Comparison of ENCODE assay signal across 9 mouse cellular contexts in genomic region chr7:54835911-54836352, GRCm38 (mm10). TPM values are rescaled to one million over a fixed set of nuclear protein-coding genes. Genes with fewer than 3 reads are reported as not detected.
DNase-seq lines count a peak whose midpoint lies in the region; ATAC-seq and TF ChIP-seq lines count a peak whose summit lies in the region.
"Had no signal": no experiment of that assay in that cellular context is flagged by ENCODE, and none has a peak within 500 bp of the region (broad histone marks: within the 10 kb centered on the region; RNA-seq: fewer than 3 reads in every experiment).

No protein-coding gene starts in this region.

- intact Hi-C loops in heart, postnatal 25 days (cut with DNase I) = no loop called here

- 7% methylated on average over 13 of the region's 13 CpGs for WGBS in heart, embryonic 16.5 days
- 3% methylated on average over 13 of the region's 13 CpGs for WGBS in heart, postnatal 0 days

- peak overlapping the region; percentile 64 for H3K9ac ChIP-seq in heart, embryonic 16.5 days (ENCODE audit: low read length)
- no peak overlapping the region for H3K9ac ChIP-seq in heart, postnatal 0 days (replicated peaks; ENCODE audit: low read depth, low read length)

- H3K4me3 ChIP-seq in heart, embryonic 16.5 days (ENCODE audit: low read length) = peak overlapping the region; percentile 52
- peak overlapping the region; percentile 38 for H3K4me3 ChIP-seq in heart, postnatal 0 days (ENCODE audit: low read depth, low read length)

- H3K36me3 ChIP-seq in heart, embryonic 16.5 days (ENCODE audit: control insufficient read depth, insufficient read depth) = no peaks in the 10 kb centered on the region
- H3K36me3 ChIP-seq in heart, postnatal 0 days (replicated peaks; ENCODE audit: control insufficient read depth, insufficient read depth, low read length) = no peaks in the 10 kb centered on the region

- TF ChIP-seq CTCF in heart, postnatal 0 days (IDR thresholded peaks at IDR 0.05; ENCODE audit: low read depth) = no peak

- peak overlapping the region; percentile 80 for H3K4me2 ChIP-seq in heart, embryonic 16.5 days (ENCODE audit: low read depth, low read length)
- H3K4me2 ChIP-seq in heart, postnatal 0 days (ENCODE audit: low read depth, low read length) = peak overlapping the region; percentile 63

- H3K9me3 ChIP-seq in heart, embryonic 16.5 days (replicated peaks; ENCODE audit: control insufficient read depth, low read length) = no peaks in the 10 kb centered on the region
- no peaks in the 10 kb centered on the region for H3K9me3 ChIP-seq in heart, postnatal 0 days (replicated peaks; ENCODE audit: control insufficient read depth, low read length)

- H3K27ac ChIP-seq in heart, embryonic 16.5 days (ENCODE audit: low read length) = no peak overlapping the region
- H3K27ac ChIP-seq in heart, postnatal 0 days (ENCODE audit: low read depth) = no peak overlapping the region

- H3K4me1 ChIP-seq in heart, embryonic 16.5 days (ENCODE audit: control insufficient read depth, insufficient read depth, low read length) = no peaks in the 10 kb centered on the region
- H3K4me1 ChIP-seq in heart, postnatal 0 days (ENCODE audit: control insufficient read depth, insufficient read depth) = no peaks in the 10 kb centered on the region

- DNase-seq in heart, postnatal 25 days (ENCODE audit: low spot score) = no peak
- DNase-seq in heart, postnatal 0 days (ENCODE audit: low spot score) = no peak
- DNase-seq in urinary bladder, postnatal 25 days (ENCODE audit: low spot score) = no peak
- no peak for DNase-seq in adrenal gland, postnatal 36 days
- DNase-seq in adipocyte (ENCODE audit: low spot score) = no peak

- H3K27me3 ChIP-seq in heart, embryonic 16.5 days (ENCODE audit: control insufficient read depth, insufficient read depth, low read length) = peaks cover 6% of the 10 kb centered on the region; the same call in 1 of the 2 replicates
- H3K27me3 ChIP-seq in heart, postnatal 0 days (ENCODE audit: control insufficient read depth, insufficient read depth, low read length) = 0 out of 2 replicates have a peak, but pooled peaks cover 10% of the 10 kb centered on the region

- no peak for ATAC-seq in heart, embryonic 16.5 days (replicated peaks; ENCODE audit: extremely low read depth, insufficient read depth, low FRiP score)
- ATAC-seq in common myeloid progenitor, adult 5-6 weeks (replicated peaks; ENCODE audit: low read depth, poor library complexity, severe bottlenecking) = peak; percentile 59
- ATAC-seq in heart, postnatal 0 days (ENCODE audit: insufficient read depth, low read depth) = no peak
- peak; percentile 47; the same call in 1 of the 2 replicates for ATAC-seq in megakaryocyte-erythroid progenitor cell, adult 5-6 weeks (replicated peaks; ENCODE audit: low FRiP score, low TSS enrichment, poor library complexity, severe bottlenecking)
- ATAC-seq: Patski had no signal

- no peak for TF ChIP-seq EP300 in heart, postnatal 0 days (IDR thresholded peaks at IDR 0.05; ENCODE audit: low read depth)

RNA-seq across cellular contexts. Expression of gene Luzp2, which starts 0.6 kb away (rescaled TPM):
- polyA plus RNA-seq in heart, embryonic 16.5 days (2015; fragmentation: Nextera tagmentation; extraction: Ambion mirVana) = 0.49 and 0.50 TPM in 2 replicates
- total RNA-seq in heart, postnatal 25 days (2021) = under 1 TPM; 0.08 to 0.14 TPM
- not detected in 2 replicates for total RNA-seq in common myeloid progenitor, adult 5-6 weeks (2017)
- total RNA-seq in heart, postnatal 0 days (2014; rRNA removed; ENCODE audit: low replicate concordance) = not detected in 2 replicates
- polyA plus RNA-seq in heart, postnatal 0 days (2015; fragmentation: Nextera tagmentation; extraction: Ambion mirVana) = 0.08 and 0.16 TPM in 2 replicates
- total RNA-seq in megakaryocyte-erythroid progenitor cell, adult 5-6 weeks (2014; fragmentation: Nextera tagmentation) = not detected in 2 replicates
- not detected in 2 replicates for total RNA-seq in megakaryocyte-erythroid progenitor cell, adult 5-6 weeks (2017)
- under 1 TPM; 0.93 to 0.99 TPM for total RNA-seq in adrenal gland, postnatal 36 days (2021)

Comparison
In these comparisons a context has a peak if more than half of its experiments do, and no peak if none do; other contexts are left out.
1. ATAC-seq: peak in common myeloid progenitor, adult 5-6 weeks (single experiment) and megakaryocyte-erythroid progenitor cell, adult 5-6 weeks (single experiment); none in heart, embryonic 16.5 days (single experiment) and heart, postnatal 0 days (single experiment).